Mouse (Mus musculus) thymus, adult 2 months (tissue): Measurements from ENCODE around the gene Hsph1.

ENCODE experiments used
- CTCF ChIP-seq: fragments of 200-500 bp; IDR thresholded peaks from 2 replicates; pipeline ENCODE4 v1.5.1; 2012; ENCODE audit warnings: mild to moderate bottlenecking, control low read depth, low read length, moderate library complexity, borderline replicate concordance; ENCODE audit not compliant: control insufficient read depth, poor library complexity, insufficient read depth; ENCODE audit errors: extremely low read depth
- POLR2A ChIP-seq: fragments of 200-500 bp; IDR thresholded peaks from 2 replicates; pipeline ENCODE4 v1.6.1; 2012; ENCODE audit warnings: mild to moderate bottlenecking, low read length, control low read depth, moderate library complexity; ENCODE audit not compliant: control insufficient read depth, poor library complexity, insufficient read depth; ENCODE audit errors: extremely low read depth

GRCm38 (mm10) chr5:149577449-149577848 is 58.7 kb downstream of the Hsph1 start:
- TF ChIP-seq POLR2A: no peak
- no peak for TF ChIP-seq CTCF
